Mouse (Mus musculus): ENCODE measurements at regions not wholly inside any gene's neighbourhood (a gene's known extent, or its start where the extent isn't known, plus 50 kb on each side); places are given as distances from the start of the nearest gene placed in this dataset.

- ATAC-seq (replicated peaks; ENCODE audit: low read depth, poor library complexity, severe bottlenecking) = no peak
Observed at GRCm38 (mm10) chr19:14725329-14725728, 127.5 kb upstream of the Tle4 start.

- ATAC-seq (replicated peaks; ENCODE audit: low read depth, poor library complexity, severe bottlenecking) = no peak
Observed at GRCm38 (mm10) chr19:14724637-14725036, 126.8 kb upstream of the Tle4 start.

DNA sequence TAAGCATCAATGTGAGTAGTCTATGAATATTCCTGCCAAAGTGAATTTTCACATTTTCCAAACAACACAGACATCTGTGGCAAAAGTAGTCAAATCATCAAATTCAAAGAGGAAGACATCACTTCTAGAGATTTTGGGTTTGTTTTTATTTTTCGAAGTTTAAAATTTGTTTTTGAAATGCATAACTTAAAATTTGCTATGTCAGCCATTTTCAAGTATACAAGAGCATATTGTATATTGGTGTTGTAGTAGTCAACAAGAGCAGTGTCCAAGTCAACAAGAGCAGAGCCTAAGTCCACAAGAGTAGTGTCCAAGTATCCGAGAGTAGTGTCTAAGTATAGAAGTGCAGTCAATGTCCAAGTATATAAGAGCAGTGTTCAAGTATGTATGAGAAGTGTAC is 107.9 kb upstream of the Tle4 start:
- no peak for ATAC-seq (replicated peaks; ENCODE audit: low read depth, poor library complexity, severe bottlenecking)

DNA sequence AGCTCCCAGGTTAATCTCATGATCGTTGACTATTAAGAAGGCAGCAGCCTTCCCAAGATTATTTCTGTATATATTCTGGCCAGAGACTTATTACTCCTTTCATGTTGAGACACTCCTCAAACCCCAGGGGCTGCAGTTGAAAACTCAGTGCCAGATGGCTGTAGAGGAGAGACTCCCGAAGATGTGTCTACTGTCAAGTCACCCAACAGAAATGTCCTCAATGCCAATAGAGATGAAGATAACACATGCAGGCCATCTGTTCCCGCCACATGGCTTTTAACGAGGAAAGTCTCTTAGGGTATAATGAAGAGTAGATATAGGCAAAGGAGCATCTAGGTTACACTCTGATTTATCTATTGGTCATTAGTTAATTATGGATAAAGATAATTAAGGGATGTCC is 103.3 kb upstream of the Tle4 start:
- no peak for ATAC-seq (replicated peaks; ENCODE audit: low read depth, poor library complexity, severe bottlenecking)

- peak; percentile 68; the same call in 1 of the 2 replicates for ATAC-seq (replicated peaks; ENCODE audit: low read depth, poor library complexity, severe bottlenecking)
Observed at GRCm38 (mm10) chr19:14695369-14695768, 97.5 kb upstream of the Tle4 start.

- ATAC-seq (replicated peaks; ENCODE audit: low read depth, poor library complexity, severe bottlenecking) = peak; percentile 92
Observed at GRCm38 (mm10) chr19:14692183-14692582, 94.3 kb upstream of the Tle4 start.

- no peak for ATAC-seq (replicated peaks; ENCODE audit: low read depth, poor library complexity, severe bottlenecking)
Observed at GRCm38 (mm10) chr19:14685628-14686027, 87.8 kb upstream of the Tle4 start.

GRCm38 (mm10) chr19:14684669-14685068 is 86.8 kb upstream of the Tle4 start:
- ATAC-seq (replicated peaks; ENCODE audit: low read depth, poor library complexity, severe bottlenecking) = no peak

DNA sequence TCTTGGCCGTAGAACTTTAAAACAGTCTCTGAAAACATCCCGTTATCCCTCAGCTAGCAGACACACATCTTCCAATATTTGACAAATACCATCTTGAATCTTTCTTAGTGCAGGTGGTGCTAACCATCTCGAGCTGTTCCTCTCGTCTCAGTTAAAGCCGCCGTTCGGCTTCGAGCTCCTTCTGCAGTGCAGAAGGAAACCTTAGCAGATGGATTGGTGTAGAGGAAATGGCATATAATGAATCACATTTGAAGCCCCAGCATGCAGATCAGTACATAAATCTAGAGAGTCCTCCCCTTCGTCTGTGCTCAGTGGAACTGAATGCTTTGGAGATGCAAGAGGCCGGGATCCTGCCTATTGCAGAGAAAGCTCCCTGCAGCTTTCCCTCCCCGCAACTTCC is 83.5 kb upstream of the Tle4 start:
- no peak for ATAC-seq (replicated peaks; ENCODE audit: low read depth, poor library complexity, severe bottlenecking)

GRCm38 (mm10) chr19:14679776-14680175 is 81.9 kb upstream of the Tle4 start:
- ATAC-seq (replicated peaks; ENCODE audit: low read depth, poor library complexity, severe bottlenecking) = no peak

- peak; percentile 75 for ATAC-seq (replicated peaks; ENCODE audit: low read depth, poor library complexity, severe bottlenecking)
Observed at GRCm38 (mm10) chr19:14678584-14678983, 80.7 kb upstream of the Tle4 start.

DNA sequence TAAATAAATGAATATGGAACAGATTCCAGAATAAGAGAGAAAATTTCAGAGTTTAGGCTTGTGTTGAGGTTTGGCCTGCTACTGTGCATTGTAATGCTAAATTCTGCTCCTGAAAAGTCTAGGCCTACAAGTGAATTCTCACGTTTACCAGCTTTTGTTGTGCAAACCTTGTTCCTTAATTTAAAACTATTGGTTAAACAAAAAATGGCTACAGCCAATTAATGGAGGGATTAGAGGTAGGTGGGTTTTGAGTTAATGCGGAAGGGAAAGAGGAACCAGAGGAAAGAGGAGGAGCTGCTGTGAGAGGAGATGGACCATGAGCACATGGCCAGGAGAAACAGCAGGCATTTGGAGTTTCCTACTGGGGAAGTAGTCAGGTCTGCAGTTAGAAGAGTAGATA is 79.1 kb upstream of the Tle4 start:
- ATAC-seq (replicated peaks; ENCODE audit: low read depth, poor library complexity, severe bottlenecking) = peak; percentile 73

GRCm38 (mm10) chr19:14670821-14671104 is 72.9 kb upstream of the Tle4 start:
- ATAC-seq (replicated peaks; ENCODE audit: low read depth, poor library complexity, severe bottlenecking) = no peak

DNA sequence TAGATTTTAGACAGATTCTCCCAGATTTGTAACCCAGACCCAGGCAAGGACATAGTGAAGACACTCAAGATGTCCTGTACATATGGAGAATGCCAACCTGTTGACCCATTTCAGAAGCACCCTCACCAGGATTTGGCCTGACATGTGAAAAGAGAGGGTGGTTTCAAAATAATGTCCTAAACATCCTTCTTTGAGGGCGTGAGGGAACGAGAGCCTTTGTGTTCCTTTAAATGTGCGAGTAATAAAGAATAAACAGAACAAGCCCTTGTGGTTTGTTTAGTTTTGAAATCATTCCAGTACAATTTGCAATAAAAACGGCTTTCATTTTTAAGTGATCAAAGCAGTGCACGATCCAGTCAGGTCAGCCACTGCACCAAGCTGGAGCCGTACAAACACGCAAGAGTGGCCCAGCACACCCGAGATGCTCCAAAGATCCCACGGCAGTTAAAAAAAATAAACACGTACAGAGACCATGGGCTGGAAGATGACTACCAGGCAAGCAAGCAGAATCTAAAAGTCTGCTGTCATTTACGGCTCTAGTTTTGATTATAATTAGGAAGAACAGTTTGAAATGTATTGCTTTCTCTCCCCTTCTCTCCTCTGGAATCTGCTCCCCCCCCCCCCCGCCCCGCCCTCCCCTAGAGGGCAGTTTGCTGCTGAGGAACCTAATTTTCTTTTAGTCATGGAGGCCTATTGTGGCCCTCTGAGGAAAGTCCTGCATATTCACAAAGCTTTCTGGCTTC is 72.4 kb upstream of the Tle4 start:
- 0 out of 2 replicates have a peak, but pooled peaks have one; percentile 9 for ATAC-seq (replicated peaks; ENCODE audit: low read depth, poor library complexity, severe bottlenecking)

GRCm38 (mm10) chr19:14668512-14669181 is 70.8 kb upstream of the Tle4 start:
- peak; percentile 84 for ATAC-seq (replicated peaks; ENCODE audit: low read depth, poor library complexity, severe bottlenecking)

DNA sequence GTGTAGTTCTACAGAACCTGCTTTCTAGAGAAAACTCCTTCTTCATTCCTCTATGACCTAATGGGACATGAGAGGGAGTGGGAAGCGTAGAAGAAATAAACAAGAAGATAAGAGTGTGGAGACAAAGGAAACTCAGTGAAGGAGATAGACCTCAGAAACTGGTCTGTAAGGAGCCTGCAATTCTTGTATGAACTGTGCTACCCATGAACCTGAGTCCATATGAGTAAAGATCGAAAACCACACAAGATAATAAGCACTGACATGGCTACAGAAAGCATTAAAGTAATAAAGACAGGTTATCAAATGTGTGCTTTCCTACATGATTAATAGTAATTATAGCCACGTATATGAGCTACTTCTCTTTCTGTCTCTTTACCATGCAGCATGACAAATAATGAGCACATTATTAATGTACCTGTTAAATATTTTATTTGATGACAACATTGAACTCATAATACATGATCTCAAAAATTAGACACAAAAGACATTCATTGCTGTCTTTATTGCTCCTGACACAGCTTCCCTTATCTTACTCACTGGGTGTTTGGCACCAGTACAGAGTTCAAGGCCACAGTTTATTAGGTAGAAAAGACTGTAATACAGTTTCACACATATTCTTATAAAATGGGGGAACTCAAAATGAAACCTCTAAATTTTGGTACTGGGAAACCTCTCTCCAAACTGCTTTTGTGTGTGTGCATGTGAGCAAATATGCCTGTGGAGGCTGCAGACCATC is 67.0 kb upstream of the Tle4 start:
- no peak for ATAC-seq (replicated peaks; ENCODE audit: low read depth, poor library complexity, severe bottlenecking)

- ATAC-seq (replicated peaks; ENCODE audit: low read depth, poor library complexity, severe bottlenecking) = no peak
Observed at GRCm38 (mm10) chr19:14664096-14664586, 66.3 kb upstream of the Tle4 start.

GRCm38 (mm10) chr19:14663350-14663749 is 65.5 kb upstream of the Tle4 start:
- peak; percentile 44 for ATAC-seq (replicated peaks; ENCODE audit: low read depth, poor library complexity, severe bottlenecking)

GRCm38 (mm10) chr19:14659725-14660124 is 61.9 kb upstream of the Tle4 start:
- ATAC-seq (replicated peaks; ENCODE audit: low read depth, poor library complexity, severe bottlenecking) = peak; percentile 89

GRCm38 (mm10) chr19:14658479-14658878 is 60.6 kb upstream of the Tle4 start:
- ATAC-seq (replicated peaks; ENCODE audit: low read depth, poor library complexity, severe bottlenecking) = peak; percentile 37

DNA sequence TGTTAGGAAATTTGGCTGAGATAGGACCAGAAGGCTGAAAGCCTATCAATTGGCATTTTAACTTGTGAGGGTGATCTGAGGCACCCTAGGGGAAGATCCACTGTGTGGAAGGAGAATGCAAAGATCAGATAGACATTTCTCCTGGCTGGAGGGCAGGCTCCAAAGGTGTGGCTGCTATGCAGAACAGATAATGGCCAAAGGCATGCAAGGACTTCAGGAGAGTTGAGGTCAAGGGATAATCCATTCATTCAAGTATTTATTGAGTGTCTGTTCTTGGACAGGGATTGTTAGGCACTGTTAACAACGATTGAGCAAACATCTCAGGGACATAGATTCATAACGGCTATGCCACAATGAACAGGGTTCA is 58.2 kb upstream of the Tle4 start:
- ATAC-seq (replicated peaks; ENCODE audit: low read depth, poor library complexity, severe bottlenecking) = no peak
